11 mouse cellular contexts compared by ENCODE assay signal in genomic region chr15:72205240-72205799, GRCm38 (mm10).
DNase-seq lines count a peak whose midpoint lies in the region; ATAC-seq and TF ChIP-seq lines count a peak whose summit lies in the region.
"Had no signal": no experiment of that assay in that cellular context is flagged by ENCODE, and none has a peak within 500 bp of the region (broad histone marks: within the 10 kb centered on the region; RNA-seq: fewer than 3 reads in every experiment).

No protein-coding gene starts in this region.

- WGBS in forebrain, postnatal 0 days: 43% methylated on average over 8 of the region's 8 CpGs
- 84% methylated on average over 8 of the region's 8 CpGs for WGBS in forebrain, embryonic 10.5 days
- 49% methylated on average over 8 of the region's 8 CpGs for WGBS in midbrain, embryonic 14.5 days
- 73% methylated on average over 8 of the region's 8 CpGs for WGBS in midbrain, embryonic 11.5 days
- 47% methylated on average over 8 of the region's 8 CpGs for WGBS in hindbrain, postnatal 0 days
- WGBS in embryonic facial prominence, embryonic 10.5 days: 77% methylated on average over 8 of the region's 8 CpGs

- no peak overlapping the region for H3K27ac ChIP-seq in forebrain, postnatal 0 days (ENCODE audit: low read depth, low read length)
- no peak overlapping the region for H3K27ac ChIP-seq in forebrain, embryonic 10.5 days
- peak overlapping the region; percentile 74 for H3K27ac ChIP-seq in midbrain, embryonic 14.5 days (replicated peaks; ENCODE audit: low read depth, low read length)
- H3K27ac ChIP-seq in midbrain, embryonic 11.5 days (ENCODE audit: low read depth, low read length): no peak overlapping the region
- peak overlapping the region; percentile 36; the same call in 1 of the 2 replicates for H3K27ac ChIP-seq in hindbrain, postnatal 0 days
- no peak overlapping the region for H3K27ac ChIP-seq in embryonic facial prominence, embryonic 10.5 days (replicated peaks)
- H3K27ac ChIP-seq: embryonic facial prominence, embryonic 12.5 days; gastrocnemius, adult 2 months; liver, embryonic 13.5 days had no signal

- no peaks in the 10 kb centered on the region for H3K27me3 ChIP-seq in forebrain, postnatal 0 days (ENCODE audit: insufficient read depth, low read length)
- H3K27me3 ChIP-seq in forebrain, embryonic 10.5 days (ENCODE audit: poor library complexity, severe bottlenecking): no peaks in the 10 kb centered on the region
- H3K27me3 ChIP-seq in midbrain, embryonic 14.5 days (ENCODE audit: control insufficient read depth, insufficient read depth, low read length): no peaks in the 10 kb centered on the region
- no peaks in the 10 kb centered on the region for H3K27me3 ChIP-seq in midbrain, embryonic 11.5 days (ENCODE audit: control insufficient read depth, insufficient read depth, low read length)
- H3K27me3 ChIP-seq in hindbrain, postnatal 0 days (ENCODE audit: insufficient read depth, low read length): no peaks in the 10 kb centered on the region
- H3K27me3 ChIP-seq in embryonic facial prominence, embryonic 10.5 days (replicated peaks; ENCODE audit: low read depth, poor library complexity, severe bottlenecking): no peaks in the 10 kb centered on the region
- H3K27me3 ChIP-seq: embryonic facial prominence, embryonic 12.5 days; liver, embryonic 13.5 days had no signal

- no peak overlapping the region for H3K4me3 ChIP-seq in forebrain, postnatal 0 days (ENCODE audit: low read depth, low read length)
- H3K4me3 ChIP-seq in forebrain, embryonic 10.5 days: no peak overlapping the region
- H3K4me3 ChIP-seq in midbrain, embryonic 14.5 days (replicated peaks; ENCODE audit: low read depth, low read length): no peak overlapping the region
- H3K4me3 ChIP-seq in midbrain, embryonic 11.5 days (ENCODE audit: low read depth, low read length): no peak overlapping the region
- H3K4me3 ChIP-seq in hindbrain, postnatal 0 days (ENCODE audit: low read length): no peak overlapping the region
- H3K4me3 ChIP-seq in embryonic facial prominence, embryonic 10.5 days: no peak overlapping the region
- H3K4me3 ChIP-seq: embryonic facial prominence, embryonic 12.5 days; erythroblast, embryonic 14.5 days; gastrocnemius, adult 2 months; liver, embryonic 13.5 days had no signal

- H3K36me3 ChIP-seq in forebrain, postnatal 0 days (ENCODE audit: insufficient read depth): no peaks in the 10 kb centered on the region
- no peaks in the 10 kb centered on the region for H3K36me3 ChIP-seq in forebrain, embryonic 10.5 days (replicated peaks)
- H3K36me3 ChIP-seq in midbrain, embryonic 14.5 days (ENCODE audit: control insufficient read depth, insufficient read depth, low read length): no peaks in the 10 kb centered on the region
- no peaks in the 10 kb centered on the region for H3K36me3 ChIP-seq in midbrain, embryonic 11.5 days (ENCODE audit: control insufficient read depth, insufficient read depth, low read length)
- H3K36me3 ChIP-seq in hindbrain, postnatal 0 days (ENCODE audit: insufficient read depth, low read length): no peaks in the 10 kb centered on the region
- no peaks in the 10 kb centered on the region for H3K36me3 ChIP-seq in embryonic facial prominence, embryonic 10.5 days (replicated peaks)
- H3K36me3 ChIP-seq: embryonic facial prominence, embryonic 12.5 days; liver, embryonic 13.5 days had no signal

- H3K9me3 ChIP-seq in forebrain, postnatal 0 days (ENCODE audit: low read length): no peaks in the 10 kb centered on the region
- H3K9me3 ChIP-seq in forebrain, embryonic 10.5 days: no peaks in the 10 kb centered on the region
- H3K9me3 ChIP-seq in midbrain, embryonic 14.5 days (ENCODE audit: control insufficient read depth, low read length): no peaks in the 10 kb centered on the region
- no peaks in the 10 kb centered on the region for H3K9me3 ChIP-seq in midbrain, embryonic 11.5 days (ENCODE audit: control insufficient read depth, low read length)
- no peaks in the 10 kb centered on the region for H3K9me3 ChIP-seq in hindbrain, postnatal 0 days (ENCODE audit: low read length)
- H3K9me3 ChIP-seq in embryonic facial prominence, embryonic 10.5 days: no peaks in the 10 kb centered on the region
- H3K9me3 ChIP-seq: embryonic facial prominence, embryonic 12.5 days; liver, embryonic 13.5 days had no signal

- TF ChIP-seq CTCF in forebrain, postnatal 0 days (IDR thresholded peaks at IDR 0.05; ENCODE audit: low read depth): no peak
- TF ChIP-seq CTCF in hindbrain, postnatal 0 days (IDR thresholded peaks at IDR 0.05; ENCODE audit: low read depth): no peak

- no peaks in the 10 kb centered on the region for H3K4me1 ChIP-seq in forebrain, postnatal 0 days (ENCODE audit: insufficient read depth)
- no peaks in the 10 kb centered on the region for H3K4me1 ChIP-seq in forebrain, embryonic 10.5 days
- H3K4me1 ChIP-seq in midbrain, embryonic 14.5 days (ENCODE audit: control insufficient read depth, insufficient read depth, low read length): peaks cover 10% of the 10 kb centered on the region
- no peaks in the 10 kb centered on the region for H3K4me1 ChIP-seq in midbrain, embryonic 11.5 days (ENCODE audit: control insufficient read depth, insufficient read depth, low read length)
- no peaks in the 10 kb centered on the region for H3K4me1 ChIP-seq in hindbrain, postnatal 0 days (ENCODE audit: insufficient read depth, low read length)
- H3K4me1 ChIP-seq in embryonic facial prominence, embryonic 10.5 days: no peaks in the 10 kb centered on the region
- H3K4me1 ChIP-seq: embryonic facial prominence, embryonic 12.5 days; liver, embryonic 13.5 days had no signal

- DNase-seq in forebrain, postnatal 0 days: peak; percentile 7
- no peak for DNase-seq in forebrain, embryonic 10.5 days (ENCODE audit: extremely low spot score, low spot score)
- DNase-seq in midbrain, embryonic 14.5 days: peak; percentile 49
- no peak for DNase-seq in midbrain, embryonic 11.5 days (ENCODE audit: low spot score, missing footprints)
- DNase-seq in hindbrain, postnatal 0 days (ENCODE audit: low spot score): no peak
- DNase-seq in embryonic facial prominence, embryonic 10.5 days (ENCODE audit: low spot score): no peak
- no peak for DNase-seq in cerebellum, adult 9-11 months
- DNase-seq: liver, embryonic 13.5 days had no signal

- H3K9ac ChIP-seq in forebrain, postnatal 0 days: 0 out of 2 replicates have a peak overlapping the region, but pooled peaks have one; percentile 10
- H3K9ac ChIP-seq in midbrain, embryonic 14.5 days (replicated peaks; ENCODE audit: low read length): no peak overlapping the region
- H3K9ac ChIP-seq in midbrain, embryonic 11.5 days (ENCODE audit: low read length): no peak overlapping the region
- no peak overlapping the region for H3K9ac ChIP-seq in hindbrain, postnatal 0 days (replicated peaks; ENCODE audit: low read length)
- H3K9ac ChIP-seq: embryonic facial prominence, embryonic 12.5 days; liver, embryonic 13.5 days had no signal

- no peak overlapping the region for H3K4me2 ChIP-seq in forebrain, postnatal 0 days (ENCODE audit: low read depth)
- no peak overlapping the region for H3K4me2 ChIP-seq in midbrain, embryonic 14.5 days (ENCODE audit: low read length)
- no peak overlapping the region for H3K4me2 ChIP-seq in midbrain, embryonic 11.5 days
- no peak overlapping the region for H3K4me2 ChIP-seq in hindbrain, postnatal 0 days (ENCODE audit: low read depth, low read length)
- H3K4me2 ChIP-seq: embryonic facial prominence, embryonic 12.5 days; liver, embryonic 13.5 days had no signal

- peak; percentile 3; the same call in 1 of the 2 replicates for ATAC-seq in forebrain, postnatal 0 days
- no peak for ATAC-seq in midbrain, embryonic 14.5 days (ENCODE audit: low FRiP score, low TSS enrichment)
- ATAC-seq in midbrain, embryonic 11.5 days (ENCODE audit: low FRiP score): no peak
- ATAC-seq in hindbrain, postnatal 0 days: no peak

Comparison
In these comparisons a context has a peak if more than half of its experiments do, and no peak if none do; other contexts are left out.
1. DNase-seq: peak in forebrain, postnatal 0 days (single experiment) and midbrain, embryonic 14.5 days (single experiment); none in forebrain, embryonic 10.5 days (single experiment), midbrain, embryonic 11.5 days (single experiment), hindbrain, postnatal 0 days (single experiment), embryonic facial prominence, embryonic 10.5 days (single experiment) and cerebellum, adult 9-11 months (single experiment).
2. H3K27ac ChIP-seq: peak in midbrain, embryonic 14.5 days (single experiment) and hindbrain, postnatal 0 days (single experiment); none in forebrain, postnatal 0 days (single experiment), forebrain, embryonic 10.5 days (single experiment), midbrain, embryonic 11.5 days (single experiment) and embryonic facial prominence, embryonic 10.5 days (single experiment).